ENCODE assay signal across 8 mouse cellular contexts in the genomic region with DNA sequence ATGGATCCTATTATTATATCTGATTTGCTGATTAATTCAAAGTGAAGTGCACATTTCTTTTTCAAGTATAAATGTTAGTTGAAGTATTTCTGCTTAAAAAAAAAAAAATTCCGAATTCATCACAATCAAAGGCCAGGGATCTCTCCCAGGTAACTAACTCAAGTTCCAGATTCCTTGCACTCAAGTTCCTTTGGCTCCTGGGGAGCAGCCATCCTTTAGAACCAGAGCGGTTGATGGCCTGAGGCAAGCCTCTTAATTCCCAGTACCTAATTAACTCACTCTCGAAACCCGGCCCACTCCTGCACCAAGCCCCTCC. TPM values are rescaled to one million over a fixed set of nuclear protein-coding genes. Genes with fewer than 3 reads are reported as not detected.
DNase-seq lines count a peak whose midpoint lies in the region; ATAC-seq and TF ChIP-seq lines count a peak whose summit lies in the region.

No protein-coding gene starts in this region.

- whole genome bisulfite sequencing in liver, adult 2 months, result 4% methylated on average over 4 of the region's 4 CpGs
- WGBS in embryonic facial prominence, embryonic 14.5 days, result 2% methylated on average over 4 of the region's 4 CpGs
- 3% methylated on average over 4 of the region's 4 CpGs for WGBS in intestine, embryonic 15.5 days

- peak overlapping the region; percentile 57 for H3K4me2 ChIP-seq in embryonic facial prominence, embryonic 14.5 days (ENCODE audit: low read depth, low read length)
- peak overlapping the region; percentile 59 for H3K4me2 ChIP-seq in intestine, embryonic 15.5 days (replicated peaks)
- H3K4me2 ChIP-seq in myocyte (ENCODE audit: low read depth), result peak overlapping the region; percentile 56

- no peak for TF ChIP-seq POLR2A in liver, adult 2 months (IDR thresholded peaks at IDR 0.05; ENCODE audit: extremely low read depth, insufficient read depth, low read length)
- TF ChIP-seq POLR2A in myocyte (IDR thresholded peaks at IDR 0.05; ENCODE audit: insufficient read length, low read depth), result no peak

- DNase-seq in liver, adult 2 months (ENCODE audit: extremely low read depth, low read depth, low spot score), result no peak
- DNase-seq in liver, result no peak
- no peak for DNase-seq in embryonic facial prominence, embryonic 14.5 days (ENCODE audit: low spot score)
- DNase-seq in adrenal gland, postnatal 25 days, result no peak
- DNase-seq in embryo, embryonic 9.5 days (ENCODE audit: extremely low spot score), result no peak
- DNase-seq in cerebellum, postnatal 36 days, result no peak

- no peak for ATAC-seq in embryonic facial prominence, embryonic 14.5 days (ENCODE audit: low read depth)
- no peak for ATAC-seq in intestine, embryonic 15.5 days

- H3K9me3 ChIP-seq in embryonic facial prominence, embryonic 14.5 days (ENCODE audit: control insufficient read depth, low read length), result no peaks in the 10 kb centered on the region
- no peaks in the 10 kb centered on the region for H3K9me3 ChIP-seq in intestine, embryonic 15.5 days

- H3ac ChIP-seq in myocyte (ENCODE audit: control insufficient read depth, insufficient read length), result peak overlapping the region; percentile 60

- H3K36me3 ChIP-seq in liver, adult 2 months (ENCODE audit: control insufficient read depth, insufficient read depth, low read length), result peaks cover 3% of the 10 kb centered on the region; the same call in 1 of the 2 replicates
- H3K36me3 ChIP-seq in embryonic facial prominence, embryonic 14.5 days (ENCODE audit: control insufficient read depth, insufficient read depth, low read length), result peaks cover 15% of the 10 kb centered on the region
- H3K36me3 ChIP-seq in intestine, embryonic 15.5 days, result peaks cover 4% of the 10 kb centered on the region; the same call in 1 of the 2 replicates
- H3K36me3 ChIP-seq in myocyte (ENCODE audit: control insufficient read depth, insufficient read depth), result peaks cover 8% of the 10 kb centered on the region

- peak overlapping the region; percentile 28 for H3K4me3 ChIP-seq in liver, adult 2 months (ENCODE audit: insufficient read depth, low read depth, low read length)
- peak overlapping the region; percentile 94 for H3K4me3 ChIP-seq in embryonic facial prominence, embryonic 14.5 days (ENCODE audit: low read depth, low read length)
- peak overlapping the region; percentile 76 for H3K4me3 ChIP-seq in intestine, embryonic 15.5 days (replicated peaks)
- H3K4me3 ChIP-seq in myocyte, result peak overlapping the region; percentile 84

- TF ChIP-seq CTCF in liver, adult 2 months (IDR thresholded peaks at IDR 0.05; ENCODE audit: low read depth, low read length), result no peak

- H3K9ac ChIP-seq in liver, adult 2 months (ENCODE audit: low read depth, low read length), result no peak overlapping the region
- H3K9ac ChIP-seq in embryonic facial prominence, embryonic 14.5 days (ENCODE audit: low read depth, low read length), result peak overlapping the region; percentile 46; the same call in 1 of the 2 replicates
- H3K9ac ChIP-seq in intestine, embryonic 15.5 days, result 0 out of 2 replicates have a peak overlapping the region, but pooled peaks have one; percentile 30

- H3K4me1 ChIP-seq in liver, adult 2 months (ENCODE audit: control insufficient read depth, insufficient read depth, low read length), result no peaks in the 10 kb centered on the region
- peaks cover 5% of the 10 kb centered on the region; the same call in 1 of the 2 replicates for H3K4me1 ChIP-seq in embryonic facial prominence, embryonic 14.5 days (ENCODE audit: control insufficient read depth, insufficient read depth, low read length)
- peaks cover 6% of the 10 kb centered on the region for H3K4me1 ChIP-seq in intestine, embryonic 15.5 days (replicated peaks)

- no peak overlapping the region for H3K27ac ChIP-seq in liver, adult 2 months (replicated peaks; ENCODE audit: insufficient read depth, low read depth, low read length)
- no peak overlapping the region for H3K27ac ChIP-seq in embryonic facial prominence, embryonic 14.5 days (replicated peaks; ENCODE audit: low read depth, low read length)
- H3K27ac ChIP-seq in intestine, embryonic 15.5 days, result no peak overlapping the region

- no peaks in the 10 kb centered on the region for H3K27me3 ChIP-seq in liver, adult 2 months (ENCODE audit: control insufficient read depth, insufficient read depth, low read length)
- no peaks in the 10 kb centered on the region for H3K27me3 ChIP-seq in embryonic facial prominence, embryonic 14.5 days (replicated peaks; ENCODE audit: control insufficient read depth, insufficient read depth, low read length)
- no peaks in the 10 kb centered on the region for H3K27me3 ChIP-seq in intestine, embryonic 15.5 days (replicated peaks)
- no peaks in the 10 kb centered on the region for H3K27me3 ChIP-seq in myocyte (ENCODE audit: control insufficient read depth, insufficient read depth, insufficient read length)

- H3K79me2 ChIP-seq in liver, adult 2 months (ENCODE audit: control insufficient read depth, insufficient read depth, low read length), result 0 out of 2 replicates have a peak, but pooled peaks cover 2% of the 10 kb centered on the region
- peaks cover 27% of the 10 kb centered on the region for H3K79me2 ChIP-seq in myocyte (ENCODE audit: control insufficient read depth, insufficient read depth)

TF ChIP-seq in myocyte, 11 proteins besides CTCF, POLR2A, EP300 and RAD21:
- TF ChIP-seq MYOG (IDR thresholded peaks at IDR 0.05; ENCODE audit: control insufficient read depth in 1 of 3, insufficient read depth in 1 of 3, insufficient read length in 2 of 3, low read depth in 2 of 3), result no peak
- no peak for TF ChIP-seq POLR2AphosphoS2 (IDR thresholded peaks at IDR 0.05; ENCODE audit: insufficient read length, low read depth)
- TF ChIP-seq REST (IDR thresholded peaks at IDR 0.05; ENCODE audit: insufficient read depth, insufficient read length), result no peak
- no peak for TF ChIP-seq TCF3 (IDR thresholded peaks at IDR 0.05; ENCODE audit: insufficient read length, low read depth)
- TF ChIP-seq E2F4 (IDR thresholded peaks at IDR 0.05; ENCODE audit: insufficient read depth), result no peak
- TF ChIP-seq CEBPB (IDR thresholded peaks at IDR 0.05; ENCODE audit: insufficient read depth, poor library complexity, severe bottlenecking), result no peak
- no peak for TF ChIP-seq USF1 (IDR thresholded peaks at IDR 0.05; ENCODE audit: low read depth)
- TF ChIP-seq MAX (IDR thresholded peaks at IDR 0.05; ENCODE audit: low read depth), result no peak
- no peak for TF ChIP-seq MYOD1 (IDR thresholded peaks at IDR 0.05; ENCODE audit: control insufficient read depth in 1 of 3, insufficient read length in 2 of 3, low read depth in 2 of 3)
- no peak for TF ChIP-seq SRF (IDR thresholded peaks at IDR 0.05; ENCODE audit: control insufficient read depth, insufficient read length, low read depth)
- TF ChIP-seq TCF12 (IDR thresholded peaks at IDR 0.05; ENCODE audit: insufficient read depth, poor library complexity, severe bottlenecking), result no peak

RNA-seq across cellular contexts. Expression of a gene that starts 1.9 kb away (rescaled TPM):
- 16.3 and 17.1 TPM in 2 replicates for total RNA-seq in liver, adult 2 months (2014; rRNA removed)
- 8.9 and 10.6 TPM in 2 replicates for polyA plus RNA-seq in liver, adult 2 months (2012; rRNA removed)
- polyA plus RNA-seq in embryonic facial prominence, embryonic 14.5 days (2014; fragmentation: Nextera tagmentation; extraction: Ambion mirVana), result 102 and 124 TPM in 2 replicates
- polyA plus RNA-seq in intestine, embryonic 15.5 days (2015; fragmentation: Nextera tagmentation; extraction: Ambion mirVana), result 131 and 144 TPM in 2 replicates
- 47.0 TPM for polyA plus RNA-seq in myocyte (2012; fragmentation: generic; extraction: Trizol)
- 55.6 and 57.1 TPM in 2 replicates for total RNA-seq in adrenal gland, postnatal 25 days (2021)

RNA-seq across cellular contexts. Expression of a gene that starts 28.8 kb away (rescaled TPM):
- 375 and 379 TPM in 2 replicates for total RNA-seq in liver, adult 2 months (2014; rRNA removed)
- polyA plus RNA-seq in liver, adult 2 months (2012; rRNA removed), result 279 and 327 TPM in 2 replicates
- 319 and 331 TPM in 2 replicates for polyA plus RNA-seq in embryonic facial prominence, embryonic 14.5 days (2014; fragmentation: Nextera tagmentation; extraction: Ambion mirVana)
- polyA plus RNA-seq in intestine, embryonic 15.5 days (2015; fragmentation: Nextera tagmentation; extraction: Ambion mirVana), result 372 and 411 TPM in 2 replicates
- 224 TPM for polyA plus RNA-seq in myocyte (2012; fragmentation: generic; extraction: Trizol)
- 296 and 331 TPM in 2 replicates for total RNA-seq in adrenal gland, postnatal 25 days (2021)

RNA-seq across cellular contexts. Expression of a gene that starts 29.4 kb away (rescaled TPM):
- total RNA-seq in liver, adult 2 months (2014; rRNA removed), result 7.9 and 8.6 TPM in 2 replicates
- 1.9 and 2.0 TPM in 2 replicates for polyA plus RNA-seq in liver, adult 2 months (2012; rRNA removed)
- polyA plus RNA-seq in embryonic facial prominence, embryonic 14.5 days (2014; fragmentation: Nextera tagmentation; extraction: Ambion mirVana), result 29.2 and 34.0 TPM in 2 replicates
- 40.2 and 43.2 TPM in 2 replicates for polyA plus RNA-seq in intestine, embryonic 15.5 days (2015; fragmentation: Nextera tagmentation; extraction: Ambion mirVana)
- 10.8 TPM for polyA plus RNA-seq in myocyte (2012; fragmentation: generic; extraction: Trizol)
- total RNA-seq in adrenal gland, postnatal 25 days (2021), result 27.8 and 33.5 TPM in 2 replicates

Comparison
In these comparisons a context has a peak if more than half of its experiments do, and no peak if none do; other contexts are left out.
1. H3K4me3 ChIP-seq: peak in every context shown above with its lines; median percentile 94 in embryonic facial prominence, embryonic 14.5 days; 84 in myocyte; 76 in intestine, embryonic 15.5 days; 28 in liver, adult 2 months.